Mouse (Mus musculus): ENCODE data around the gene Zfp648. TPM values are rescaled to one million over a fixed set of nuclear protein-coding genes. Genes with fewer than 3 reads are reported as not detected.

Zfp648 gene
- total RNA-seq (2023) = not detected

GRCm38 (mm10) chr1:154200955-154201722 lies at the start of gene Zfp648:
Gene Zfp648 (plus strand): TSS chr1:154201187.

Data from B cell, adult 67 days (primary cell).